Mouse (Mus musculus): ENCODE data around the gene Lsp1.

Gene Lsp1

GRCm38 (mm10) chr7:142538766-142539165, 78.2 kb downstream of the Lsp1 start:
- DNase-seq (ENCODE audit: low spot score in 2 of 2), result no peak

- no peak for DNase-seq (ENCODE audit: low spot score in 2 of 2)
These were observed 79.2 kb downstream of the Lsp1 start for GRCm38 (mm10) chr7:142539828-142540227.

- DNase-seq (ENCODE audit: low spot score in 2 of 2), result no peak
These were observed 82.2 kb downstream of the Lsp1 start for GRCm38 (mm10) chr7:142542771-142543303.

All from frontal cortex, postnatal 25 days (tissue).